Mouse (Mus musculus): Measurements from ENCODE around the gene Slc22a23.

The Slc22a23 gene

GRCm38 (mm10) chr13:34345128-34346085 lies at the start of gene Slc22a23:
TSS of gene Slc22a23 (minus strand) at chr13:34345182.
- TF ChIP-seq GATA4 (IDR thresholded peaks at IDR 0.05; ENCODE audit: insufficient replicate concordance, low read length) = no peak

GRCm38 (mm10) chr13:34392376-34392775 lies 47.4 kb upstream of the Slc22a23 start:
- no peak for TF ChIP-seq GATA4 (IDR thresholded peaks at IDR 0.05; ENCODE audit: insufficient replicate concordance, low read length)

GRCm38 (mm10) chr13:34388219-34388618 lies 43.2 kb upstream of the Slc22a23 start:
- TF ChIP-seq GATA4 (IDR thresholded peaks at IDR 0.05; ENCODE audit: insufficient replicate concordance, low read length) = no peak

GRCm38 (mm10) chr13:34383416-34383815 lies 38.4 kb upstream of the Slc22a23 start:
- TF ChIP-seq GATA4 (IDR thresholded peaks at IDR 0.05; ENCODE audit: insufficient replicate concordance, low read length) = no peak

- no peak for TF ChIP-seq GATA4 (IDR thresholded peaks at IDR 0.05; ENCODE audit: insufficient replicate concordance, low read length)
Measured at GRCm38 (mm10) chr13:34378926-34379325, 33.9 kb upstream of the Slc22a23 start.

- no peak for TF ChIP-seq GATA4 (IDR thresholded peaks at IDR 0.05; ENCODE audit: insufficient replicate concordance, low read length)
Measured at GRCm38 (mm10) chr13:34375145-34375544, 30.2 kb upstream of the Slc22a23 start.

GRCm38 (mm10) chr13:34372870-34373478 lies 28.0 kb upstream of the Slc22a23 start:
- no peak for TF ChIP-seq GATA4 (IDR thresholded peaks at IDR 0.05; ENCODE audit: insufficient replicate concordance, low read length)

- TF ChIP-seq GATA4 (IDR thresholded peaks at IDR 0.05; ENCODE audit: insufficient replicate concordance, low read length) = no peak
Measured at GRCm38 (mm10) chr13:34371951-34372869, 27.2 kb upstream of the Slc22a23 start.

- no peak for TF ChIP-seq GATA4 (IDR thresholded peaks at IDR 0.05; ENCODE audit: insufficient replicate concordance, low read length)
Measured at GRCm38 (mm10) chr13:34370281-34370825, 25.4 kb upstream of the Slc22a23 start.

GRCm38 (mm10) chr13:34365226-34365625 lies 20.2 kb upstream of the Slc22a23 start:
- no peak for TF ChIP-seq GATA4 (IDR thresholded peaks at IDR 0.05; ENCODE audit: insufficient replicate concordance, low read length)

GRCm38 (mm10) chr13:34355656-34356055 lies 10.7 kb upstream of the Slc22a23 start:
- TF ChIP-seq GATA4 (IDR thresholded peaks at IDR 0.05; ENCODE audit: insufficient replicate concordance, low read length) = no peak

GRCm38 (mm10) chr13:34354830-34355624 lies 10.0 kb upstream of the Slc22a23 start:
- no peak for TF ChIP-seq GATA4 (IDR thresholded peaks at IDR 0.05; ENCODE audit: insufficient replicate concordance, low read length)

- no peak for TF ChIP-seq GATA4 (IDR thresholded peaks at IDR 0.05; ENCODE audit: insufficient replicate concordance, low read length)
Measured at GRCm38 (mm10) chr13:34353241-34353640, 8.3 kb upstream of the Slc22a23 start.

- no peak for TF ChIP-seq GATA4 (IDR thresholded peaks at IDR 0.05; ENCODE audit: insufficient replicate concordance, low read length)
Measured at GRCm38 (mm10) chr13:34351437-34351836, 6.5 kb upstream of the Slc22a23 start.

Measured in liver, adult (tissue).